Mouse (Mus musculus): ENCODE measurements at regions not wholly inside any gene's neighbourhood (a gene's known extent, or its start where the extent isn't known, plus 50 kb on each side); places are given as distances from the start of the nearest gene placed in this dataset.

DNA sequence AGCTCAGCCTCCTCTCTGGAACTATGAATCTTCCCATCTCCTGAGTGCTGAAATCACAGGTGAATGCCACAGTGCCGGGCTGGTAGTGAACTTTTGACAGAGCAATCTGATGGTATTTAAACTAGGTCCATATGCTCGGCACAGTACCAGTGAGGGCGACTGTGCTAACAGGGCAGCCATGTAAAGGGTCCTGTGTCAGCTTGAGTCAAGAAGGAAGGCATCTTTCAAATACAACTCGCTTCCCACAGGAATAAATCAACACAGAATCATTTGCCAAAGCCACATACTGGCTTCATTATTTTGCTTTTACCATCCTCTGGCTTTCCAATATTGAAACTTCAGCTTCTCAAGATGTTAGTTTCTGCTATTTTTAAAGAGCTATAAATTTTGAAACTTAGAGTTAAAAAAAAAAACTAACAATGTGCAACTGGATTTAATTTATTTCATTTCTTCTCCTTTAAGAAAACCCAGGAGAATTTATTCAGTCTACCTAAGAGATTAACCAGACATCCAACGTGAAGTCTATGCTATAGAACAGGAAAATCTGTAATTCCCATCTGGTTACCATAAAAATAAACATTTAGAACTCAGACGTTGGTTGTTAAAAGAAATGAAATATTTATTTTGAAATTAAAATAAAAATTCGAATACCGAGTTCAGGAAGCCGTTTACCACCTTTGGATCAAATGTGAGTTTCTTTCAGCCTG is 108.8 kb upstream of the Spin1 start:
- WGBS = 65% methylated on average over 9 of the region's 9 CpGs
- H3K4me2 ChIP-seq (replicated peaks; ENCODE audit: low read depth, low read length) = no peak overlapping the region
- no peaks in the 10 kb centered on the region for H3K36me3 ChIP-seq (ENCODE audit: control insufficient read depth, insufficient read depth, low read length)
- H3K27me3 ChIP-seq (ENCODE audit: control insufficient read depth, insufficient read depth, low read length) = no peaks in the 10 kb centered on the region
- H3K27ac ChIP-seq (ENCODE audit: low read length) = no peak overlapping the region
- no peaks in the 10 kb centered on the region for H3K4me1 ChIP-seq (ENCODE audit: control insufficient read depth, insufficient read depth, low read length)
- no peaks in the 10 kb centered on the region; the same call in 1 of the 2 replicates for H3K9me3 ChIP-seq (ENCODE audit: control insufficient read depth, low read depth, low read length)
- no peak overlapping the region for H3K9ac ChIP-seq (replicated peaks; ENCODE audit: low read depth, low read length)
- H3K4me3 ChIP-seq (ENCODE audit: low read depth, low read length) = no peak overlapping the region
- no peak for ATAC-seq (ENCODE audit: insufficient number of reproducible peaks, insufficient read depth, low FRiP score, low read depth)

- WGBS = 68% methylated on average over 4 of the region's 4 CpGs
- H3K4me3 ChIP-seq (ENCODE audit: low read depth, low read length) = no peak overlapping the region
- no peak overlapping the region for H3K4me2 ChIP-seq (replicated peaks; ENCODE audit: low read depth, low read length)
- no peaks in the 10 kb centered on the region for H3K4me1 ChIP-seq (ENCODE audit: control insufficient read depth, insufficient read depth, low read length)
- no peaks in the 10 kb centered on the region for H3K9me3 ChIP-seq (ENCODE audit: control insufficient read depth, low read depth, low read length)
- no peaks in the 10 kb centered on the region for H3K36me3 ChIP-seq (ENCODE audit: control insufficient read depth, insufficient read depth, low read length)
- no peaks in the 10 kb centered on the region for H3K27me3 ChIP-seq (ENCODE audit: control insufficient read depth, insufficient read depth, low read length)
- ATAC-seq (ENCODE audit: insufficient number of reproducible peaks, insufficient read depth, low FRiP score, low read depth) = no peak
- no peak overlapping the region for H3K27ac ChIP-seq (ENCODE audit: low read length)
- no peak overlapping the region for H3K9ac ChIP-seq (replicated peaks; ENCODE audit: low read depth, low read length)
These were observed 100.9 kb upstream of the Spin1 start for GRCm38 (mm10) chr13:50999738-51000137.

DNA sequence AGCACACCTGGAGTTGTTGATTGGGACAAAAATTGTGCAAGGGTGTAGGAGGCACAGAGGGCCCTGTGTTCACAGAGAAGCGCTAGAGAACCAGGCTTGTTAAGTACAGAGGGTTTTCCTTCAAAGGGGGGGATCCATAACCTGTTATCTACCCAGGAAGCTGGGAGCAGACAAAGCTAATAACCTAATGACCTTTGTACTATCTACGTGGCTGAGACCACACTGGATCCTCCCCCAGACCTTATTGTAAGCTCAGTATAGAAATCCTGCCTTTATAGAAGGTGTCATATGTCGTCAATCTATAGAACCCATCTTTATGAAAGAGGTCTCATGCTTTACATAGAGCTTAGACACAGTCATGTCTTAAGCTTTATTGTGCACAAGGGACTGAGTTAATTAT is 95.9 kb upstream of the Spin1 start:
- no peaks in the 10 kb centered on the region for H3K36me3 ChIP-seq (ENCODE audit: control insufficient read depth, insufficient read depth, low read length)
- no peak overlapping the region for H3K4me2 ChIP-seq (replicated peaks; ENCODE audit: low read depth, low read length)
- WGBS = 57% methylated on average over 3 of the region's 3 CpGs
- H3K9me3 ChIP-seq (ENCODE audit: control insufficient read depth, low read depth, low read length) = no peaks in the 10 kb centered on the region
- no peaks in the 10 kb centered on the region for H3K4me1 ChIP-seq (ENCODE audit: control insufficient read depth, insufficient read depth, low read length)
- H3K9ac ChIP-seq (replicated peaks; ENCODE audit: low read depth, low read length) = no peak overlapping the region
- no peak for ATAC-seq (ENCODE audit: insufficient number of reproducible peaks, insufficient read depth, low FRiP score, low read depth)
- H3K27ac ChIP-seq (ENCODE audit: low read length) = no peak overlapping the region
- no peak overlapping the region for H3K4me3 ChIP-seq (ENCODE audit: low read depth, low read length)
- H3K27me3 ChIP-seq (ENCODE audit: control insufficient read depth, insufficient read depth, low read length) = no peaks in the 10 kb centered on the region

GRCm38 (mm10) chr13:51010736-51011135 is 89.9 kb upstream of the Spin1 start:
- WGBS = 77% methylated on average over 7 of the region's 7 CpGs
- H3K36me3 ChIP-seq (ENCODE audit: control insufficient read depth, insufficient read depth, low read length) = no peaks in the 10 kb centered on the region

GRCm38 (mm10) chr13:51016209-51016608 is 84.5 kb upstream of the Spin1 start:
- H3K9me3 ChIP-seq (ENCODE audit: control insufficient read depth, low read depth, low read length) = no peaks in the 10 kb centered on the region
- H3K9ac ChIP-seq (replicated peaks; ENCODE audit: low read depth, low read length) = no peak overlapping the region
- H3K27me3 ChIP-seq (ENCODE audit: control insufficient read depth, insufficient read depth, low read length) = no peaks in the 10 kb centered on the region
- WGBS = 75% methylated on average over 3 of the region's 3 CpGs
- no peak overlapping the region for H3K27ac ChIP-seq (ENCODE audit: low read length)
- H3K4me3 ChIP-seq (ENCODE audit: low read depth, low read length) = no peak overlapping the region
- no peak overlapping the region for H3K4me2 ChIP-seq (replicated peaks; ENCODE audit: low read depth, low read length)
- no peaks in the 10 kb centered on the region for H3K36me3 ChIP-seq (ENCODE audit: control insufficient read depth, insufficient read depth, low read length)
- H3K4me1 ChIP-seq (ENCODE audit: control insufficient read depth, insufficient read depth, low read length) = 0 out of 2 replicates have a peak, but pooled peaks cover 3% of the 10 kb centered on the region
- no peak for ATAC-seq (ENCODE audit: insufficient number of reproducible peaks, insufficient read depth, low FRiP score, low read depth)

More at GRCm38 (mm10) chr13:51010736-51011135, 89.9 kb upstream of the Spin1 start:
- no peaks in the 10 kb centered on the region for H3K4me1 ChIP-seq (ENCODE audit: control insufficient read depth, insufficient read depth, low read length)
- no peak for ATAC-seq (ENCODE audit: insufficient number of reproducible peaks, insufficient read depth, low FRiP score, low read depth)
- no peak overlapping the region for H3K27ac ChIP-seq (ENCODE audit: low read length)
- no peaks in the 10 kb centered on the region for H3K27me3 ChIP-seq (ENCODE audit: control insufficient read depth, insufficient read depth, low read length)
- no peak overlapping the region for H3K4me3 ChIP-seq (ENCODE audit: low read depth, low read length)
- H3K9me3 ChIP-seq (ENCODE audit: control insufficient read depth, low read depth, low read length) = no peaks in the 10 kb centered on the region
- H3K9ac ChIP-seq (replicated peaks; ENCODE audit: low read depth, low read length) = no peak overlapping the region
- H3K4me2 ChIP-seq (replicated peaks; ENCODE audit: low read depth, low read length) = no peak overlapping the region

DNA sequence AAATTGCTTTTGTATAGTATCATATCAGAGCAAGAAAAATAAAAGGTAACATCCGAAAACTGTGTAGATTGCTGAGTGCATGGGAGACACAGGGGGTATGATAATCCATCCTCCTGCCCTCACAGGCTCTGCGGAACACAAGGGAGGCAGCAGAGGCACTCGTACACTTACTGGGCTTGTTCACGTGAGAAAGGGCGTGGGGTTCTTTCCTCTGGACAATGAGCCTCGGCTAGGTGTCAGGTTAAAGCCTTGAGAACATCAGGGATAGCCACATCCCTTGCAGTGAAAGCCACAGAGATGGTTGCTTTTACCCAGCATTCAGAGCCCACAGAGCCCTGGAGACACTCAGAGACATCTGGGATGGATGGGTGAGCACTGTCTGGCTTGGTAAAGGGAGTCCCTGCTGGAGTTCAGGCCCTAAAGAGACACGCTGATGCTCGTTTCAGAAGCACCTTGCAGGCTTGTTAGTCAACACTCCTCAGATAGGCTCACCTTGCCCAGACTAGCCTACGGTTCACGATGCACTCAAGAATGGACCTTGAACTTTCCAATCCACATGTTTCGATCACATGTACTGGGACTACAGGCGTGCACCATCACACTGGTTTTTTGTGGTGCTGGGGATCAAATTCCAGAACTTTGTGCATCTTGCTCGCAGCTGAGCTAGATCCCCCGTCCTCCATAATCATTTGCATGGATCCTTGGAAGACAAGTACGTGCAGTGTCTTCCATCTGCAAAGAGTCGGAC is 83.5 kb upstream of the Spin1 start:
- ATAC-seq (ENCODE audit: insufficient number of reproducible peaks, insufficient read depth, low FRiP score, low read depth) = no peak
- no peak overlapping the region for H3K27ac ChIP-seq (ENCODE audit: low read length)
- H3K9ac ChIP-seq (replicated peaks; ENCODE audit: low read depth, low read length) = no peak overlapping the region
- no peak overlapping the region for H3K4me2 ChIP-seq (replicated peaks; ENCODE audit: low read depth, low read length)
- 77% methylated on average over 16 of the region's 16 CpGs for WGBS
- no peaks in the 10 kb centered on the region for H3K9me3 ChIP-seq (ENCODE audit: control insufficient read depth, low read depth, low read length)
- no peaks in the 10 kb centered on the region for H3K36me3 ChIP-seq (ENCODE audit: control insufficient read depth, insufficient read depth, low read length)
- no peaks in the 10 kb centered on the region for H3K27me3 ChIP-seq (ENCODE audit: control insufficient read depth, insufficient read depth, low read length)
- H3K4me1 ChIP-seq (ENCODE audit: control insufficient read depth, insufficient read depth, low read length) = 0 out of 2 replicates have a peak, but pooled peaks cover 4% of the 10 kb centered on the region
- H3K4me3 ChIP-seq (ENCODE audit: low read depth, low read length) = no peak overlapping the region

DNA sequence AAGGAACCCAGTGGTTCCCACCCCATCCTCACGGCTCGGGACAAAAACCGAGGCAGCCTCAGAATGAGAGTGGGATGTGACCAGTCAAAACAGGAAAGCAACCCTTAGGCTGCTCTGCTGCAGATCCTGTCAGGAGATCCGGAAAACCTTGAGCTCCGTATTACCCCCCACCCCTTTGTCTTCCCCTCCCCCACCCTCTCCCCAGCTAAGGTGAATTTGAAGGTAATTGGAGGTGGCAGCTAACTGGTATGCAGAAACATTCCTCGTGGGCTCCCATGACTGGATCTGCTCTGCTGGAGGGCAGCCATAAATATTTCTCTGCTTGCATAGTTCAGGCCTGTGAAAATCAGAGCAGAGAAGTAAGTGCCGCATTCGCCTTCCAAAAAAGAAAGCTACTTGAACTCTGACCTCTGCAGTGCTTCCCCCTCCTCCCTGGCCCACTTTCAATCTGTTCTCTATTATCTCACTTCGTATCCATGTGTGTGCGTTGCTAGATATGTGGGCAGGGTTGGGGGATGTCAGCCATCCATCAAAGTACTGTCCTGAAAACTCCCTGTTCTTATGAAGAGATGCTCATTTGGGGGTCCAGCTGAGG is 82.9 kb upstream of the Spin1 start:
- no peak overlapping the region for H3K4me2 ChIP-seq (replicated peaks; ENCODE audit: low read depth, low read length)
- H3K9me3 ChIP-seq (ENCODE audit: control insufficient read depth, low read depth, low read length) = no peaks in the 10 kb centered on the region
- ATAC-seq (ENCODE audit: insufficient number of reproducible peaks, insufficient read depth, low FRiP score, low read depth) = peak; percentile 58; the same call in 1 of the 2 replicates
- WGBS = 25% methylated on average over 10 of the region's 10 CpGs
- no peak overlapping the region for H3K9ac ChIP-seq (replicated peaks; ENCODE audit: low read depth, low read length)
- H3K27ac ChIP-seq (ENCODE audit: low read length) = no peak overlapping the region
- H3K4me1 ChIP-seq (ENCODE audit: control insufficient read depth, insufficient read depth, low read length) = 0 out of 2 replicates have a peak, but pooled peaks cover 11% of the 10 kb centered on the region
- no peaks in the 10 kb centered on the region for H3K36me3 ChIP-seq (ENCODE audit: control insufficient read depth, insufficient read depth, low read length)
- no peak overlapping the region for H3K4me3 ChIP-seq (ENCODE audit: low read depth, low read length)
- no peaks in the 10 kb centered on the region for H3K27me3 ChIP-seq (ENCODE audit: control insufficient read depth, insufficient read depth, low read length)

- H3K4me2 ChIP-seq (replicated peaks; ENCODE audit: low read depth, low read length) = no peak overlapping the region
- WGBS = 61% methylated on average over 10 of the region's 10 CpGs
- H3K27me3 ChIP-seq (ENCODE audit: control insufficient read depth, insufficient read depth, low read length) = no peaks in the 10 kb centered on the region
- H3K4me1 ChIP-seq (ENCODE audit: control insufficient read depth, insufficient read depth, low read length) = 0 out of 2 replicates have a peak, but pooled peaks cover 14% of the 10 kb centered on the region
- H3K27ac ChIP-seq (ENCODE audit: low read length) = no peak overlapping the region
- no peaks in the 10 kb centered on the region for H3K36me3 ChIP-seq (ENCODE audit: control insufficient read depth, insufficient read depth, low read length)
- no peaks in the 10 kb centered on the region for H3K9me3 ChIP-seq (ENCODE audit: control insufficient read depth, low read depth, low read length)
- H3K4me3 ChIP-seq (ENCODE audit: low read depth, low read length) = no peak overlapping the region
- H3K9ac ChIP-seq (replicated peaks; ENCODE audit: low read depth, low read length) = no peak overlapping the region
- peak; percentile 50; the same call in 1 of the 2 replicates for ATAC-seq (ENCODE audit: insufficient number of reproducible peaks, insufficient read depth, low FRiP score, low read depth)
These were observed 82.3 kb upstream of the Spin1 start for GRCm38 (mm10) chr13:51018366-51018765.
